In the genomic region with DNA sequence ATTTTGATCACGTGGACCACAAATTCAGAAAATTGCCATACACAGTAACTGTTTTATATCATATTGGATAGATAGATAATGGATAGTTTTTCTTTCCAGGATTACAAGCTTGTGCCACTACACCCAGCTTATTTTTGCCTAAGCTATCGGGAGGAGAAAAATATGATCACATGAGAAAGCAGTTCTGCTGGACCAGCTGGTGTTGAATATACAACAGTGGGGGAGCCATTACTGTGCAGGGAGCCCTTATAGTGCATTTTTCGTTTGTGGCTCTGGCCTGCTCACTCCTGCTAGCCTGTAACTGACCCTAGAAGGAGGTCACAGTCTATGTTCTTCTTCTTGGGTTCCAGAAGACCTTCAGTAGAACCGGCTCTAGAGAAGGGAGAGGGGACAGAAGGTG, we compare ENCODE assay signal across 12 mouse cellular contexts.
"Had no signal": no experiment of that assay in that cellular context is flagged by ENCODE, and none has a peak within 500 bp of the region (broad histone marks: within the 10 kb centered on the region; RNA-seq: fewer than 3 reads in every experiment).

No protein-coding gene starts in this region.

- DNase-seq: kidney, adult 11 months; kidney, adult 9 months; lung, adult 2 months; retina, postnatal 1 day; right cerebral cortex, postnatal 25 days; thymus, adult 18-20 months; thymus, postnatal 14 days had no signal

- H3K9ac ChIP-seq: midbrain, embryonic 12.5 days had no signal

- H3K36me3 ChIP-seq: limb, embryonic 10.5 days; liver, embryonic 15.5 days; midbrain, embryonic 12.5 days; neural tube, embryonic 13.5 days had no signal

- H3K9me3 ChIP-seq: limb, embryonic 10.5 days; liver, embryonic 15.5 days; neural tube, embryonic 13.5 days had no signal

- H3K27ac ChIP-seq: kidney, postnatal 0 days; limb, embryonic 10.5 days; liver, embryonic 15.5 days; midbrain, embryonic 12.5 days; neural tube, embryonic 13.5 days had no signal
